Mouse (Mus musculus) C3H10T1/2 (cell line): ENCODE data around the gene Cflar. TPM values are rescaled to one million over a fixed set of nuclear protein-coding genes. Genes with fewer than 3 reads are reported as not detected.

Source experiments
- polyA plus RNA-seq, 2 experiments: library from polyadenylated mRNA; unstranded; fragments of >200 nt; fragmentation: generic; extraction: Trizol; gene quantifications; one replicate each; pipeline ENCODE4 v1.2.1; 2012; ENCODE audit warnings: missing spikeins in 2 of 2

Gene Cflar
- 10 to 100 TPM; 18.6 to 33.0 TPM for polyA plus RNA-seq

GRCm38 (mm10) chr1:58711365-58712016 lies at the start of gene Cflar:
TSS of gene Cflar (plus strand) at chr1:58711508.

GRCm38 (mm10) chr1:58695810-58696209 lies 15.5 kb upstream of the Cflar start, which contains the start of gene Als2cr12:
TSS of gene Als2cr12 (minus strand) at chr1:58695989.

GRCm38 (mm10) chr1:58795291-58796058 lies 84.2 kb downstream of the Cflar start, which contains the start of gene Casp8:
TSS of gene Casp8 (plus strand) at chr1:58795374.

Other genes with a start within 250 kb of the Cflar start
- gene Orc2, start 206.4 kb upstream of the Cflar start, polyA plus RNA-seq = 1 to 10 TPM in 1 of 2 experiments, under 1 TPM in 1; 0.70 to 5.2 TPM
- gene Fam126b, start 125.2 kb upstream of the Cflar start, polyA plus RNA-seq = under 1 TPM; 0.07 to 0.39 TPM
- gene Ndufb3, start 125.1 kb upstream of the Cflar start, polyA plus RNA-seq = 100 to 1,000 TPM in 1 of 2 experiments, 10 to 100 TPM in 1; 58.4 to 123 TPM
- under 1 TPM; 0.02 to 0.05 TPM for gene Als2cr12, start 15.5 kb upstream of the Cflar start, polyA plus RNA-seq
- 10 to 100 TPM in 1 of 2 experiments, 1 to 10 TPM in 1; 1.7 to 13.7 TPM for gene Casp8, start 83.9 kb downstream of the Cflar start, polyA plus RNA-seq